Comparison of ENCODE assay signal across 9 mouse cellular contexts in genomic region chr11:38938124-38938883, GRCm38 (mm10).
DNase-seq lines count a peak whose midpoint lies in the region; ATAC-seq lines count a peak whose summit lies in the region.
"Had no signal": no experiment of that assay in that cellular context is flagged by ENCODE, and none has a peak within 500 bp of the region (broad histone marks: within the 10 kb centered on the region; RNA-seq: fewer than 3 reads in every experiment).

No protein-coding gene starts in this region.

- no peaks in the 10 kb centered on the region for H3K27me3 ChIP-seq in hindbrain, embryonic 11.5 days (ENCODE audit: control insufficient read depth, insufficient read depth, low read length)
- no peaks in the 10 kb centered on the region for H3K27me3 ChIP-seq in hindbrain, embryonic 10.5 days (ENCODE audit: insufficient read depth, poor library complexity, severe bottlenecking)
- no peaks in the 10 kb centered on the region for H3K27me3 ChIP-seq in midbrain, embryonic 13.5 days
- H3K27me3 ChIP-seq in midbrain, embryonic 11.5 days (ENCODE audit: control insufficient read depth, insufficient read depth, low read length), result no peaks in the 10 kb centered on the region
- H3K27me3 ChIP-seq in forebrain, embryonic 13.5 days, result no peaks in the 10 kb centered on the region
- H3K27me3 ChIP-seq: lung, embryonic 15.5 days had no signal

- H3K4me2 ChIP-seq in hindbrain, embryonic 11.5 days (replicated peaks; ENCODE audit: low read depth, low read length), result no peak overlapping the region
- H3K4me2 ChIP-seq in midbrain, embryonic 13.5 days (replicated peaks), result no peak overlapping the region
- H3K4me2 ChIP-seq in midbrain, embryonic 11.5 days, result no peak overlapping the region
- H3K4me2 ChIP-seq in forebrain, embryonic 13.5 days, result peak overlapping the region; percentile 18
- H3K4me2 ChIP-seq: lung, embryonic 15.5 days had no signal

- peak; percentile 19 for DNase-seq in hindbrain, embryonic 11.5 days (ENCODE audit: low spot score)
- DNase-seq in hindbrain, embryonic 10.5 days (ENCODE audit: low spot score), result no peak
- no peak for DNase-seq in midbrain, embryonic 11.5 days (ENCODE audit: low spot score, missing footprints)
- DNase-seq in retina, postnatal 1 day, result peak; percentile 76
- no peak for DNase-seq in thymus, postnatal 4 days
- no peak for DNase-seq in liver

- H3K9ac ChIP-seq in hindbrain, embryonic 11.5 days (ENCODE audit: low read depth, low read length), result no peak overlapping the region
- H3K9ac ChIP-seq in midbrain, embryonic 13.5 days (replicated peaks), result no peak overlapping the region
- H3K9ac ChIP-seq in midbrain, embryonic 11.5 days (ENCODE audit: low read length), result no peak overlapping the region
- no peak overlapping the region for H3K9ac ChIP-seq in forebrain, embryonic 13.5 days
- H3K9ac ChIP-seq: lung, embryonic 15.5 days had no signal

- H3K9me3 ChIP-seq in hindbrain, embryonic 11.5 days (ENCODE audit: control insufficient read depth, low read length), result no peaks in the 10 kb centered on the region
- H3K9me3 ChIP-seq in hindbrain, embryonic 10.5 days, result no peaks in the 10 kb centered on the region
- no peaks in the 10 kb centered on the region for H3K9me3 ChIP-seq in midbrain, embryonic 13.5 days
- H3K9me3 ChIP-seq in midbrain, embryonic 11.5 days (ENCODE audit: control insufficient read depth, low read length), result no peaks in the 10 kb centered on the region
- no peaks in the 10 kb centered on the region for H3K9me3 ChIP-seq in forebrain, embryonic 13.5 days (replicated peaks)
- H3K9me3 ChIP-seq: lung, embryonic 15.5 days had no signal

- no peak overlapping the region for H3K4me3 ChIP-seq in hindbrain, embryonic 11.5 days (ENCODE audit: low read depth, low read length)
- no peak overlapping the region for H3K4me3 ChIP-seq in hindbrain, embryonic 10.5 days
- no peak overlapping the region for H3K4me3 ChIP-seq in midbrain, embryonic 13.5 days (replicated peaks)
- no peak overlapping the region for H3K4me3 ChIP-seq in midbrain, embryonic 11.5 days (ENCODE audit: low read depth, low read length)
- H3K4me3 ChIP-seq in forebrain, embryonic 13.5 days, result no peak overlapping the region
- H3K4me3 ChIP-seq: lung, embryonic 15.5 days had no signal

- no peak for ATAC-seq in hindbrain, embryonic 11.5 days (ENCODE audit: low FRiP score)
- 0 out of 2 replicates have a peak, but pooled peaks have one; percentile 17 for ATAC-seq in midbrain, embryonic 13.5 days
- no peak for ATAC-seq in midbrain, embryonic 11.5 days (ENCODE audit: low FRiP score)
- 0 out of 2 replicates have a peak, but pooled peaks have one; percentile 13 for ATAC-seq in forebrain, embryonic 13.5 days

- H3K4me1 ChIP-seq in hindbrain, embryonic 11.5 days (replicated peaks; ENCODE audit: control insufficient read depth, insufficient read depth, low read length), result no peaks in the 10 kb centered on the region
- no peaks in the 10 kb centered on the region for H3K4me1 ChIP-seq in hindbrain, embryonic 10.5 days (replicated peaks)
- peaks cover 5% of the 10 kb centered on the region; the same call in 1 of the 2 replicates for H3K4me1 ChIP-seq in midbrain, embryonic 13.5 days (replicated peaks)
- H3K4me1 ChIP-seq in midbrain, embryonic 11.5 days (ENCODE audit: control insufficient read depth, insufficient read depth, low read length), result 0 out of 2 replicates have a peak, but pooled peaks cover 2% of the 10 kb centered on the region
- H3K4me1 ChIP-seq in forebrain, embryonic 13.5 days, result no peaks in the 10 kb centered on the region

- no peak overlapping the region for H3K27ac ChIP-seq in hindbrain, embryonic 11.5 days (ENCODE audit: low read depth, low read length)
- no peak overlapping the region for H3K27ac ChIP-seq in hindbrain, embryonic 10.5 days
- peak overlapping the region; percentile 26; the same call in 1 of the 2 replicates for H3K27ac ChIP-seq in midbrain, embryonic 13.5 days
- no peak overlapping the region for H3K27ac ChIP-seq in midbrain, embryonic 11.5 days (ENCODE audit: low read depth, low read length)
- no peak overlapping the region for H3K27ac ChIP-seq in forebrain, embryonic 13.5 days
- H3K27ac ChIP-seq: lung, embryonic 15.5 days had no signal

- no peaks in the 10 kb centered on the region for H3K36me3 ChIP-seq in hindbrain, embryonic 11.5 days (ENCODE audit: control insufficient read depth, insufficient read depth, low read length)
- H3K36me3 ChIP-seq in hindbrain, embryonic 10.5 days, result no peaks in the 10 kb centered on the region
- no peaks in the 10 kb centered on the region for H3K36me3 ChIP-seq in midbrain, embryonic 13.5 days
- no peaks in the 10 kb centered on the region for H3K36me3 ChIP-seq in midbrain, embryonic 11.5 days (ENCODE audit: control insufficient read depth, insufficient read depth, low read length)
- no peaks in the 10 kb centered on the region for H3K36me3 ChIP-seq in forebrain, embryonic 13.5 days (ENCODE audit: poor library complexity, severe bottlenecking)
- H3K36me3 ChIP-seq: lung, embryonic 15.5 days had no signal

- WGBS in hindbrain, embryonic 11.5 days, result 52% methylated on average over 9 of the region's 9 CpGs
- 54% methylated on average over 9 of the region's 9 CpGs for WGBS in hindbrain, embryonic 10.5 days
- 35% methylated on average over 9 of the region's 9 CpGs for WGBS in midbrain, embryonic 13.5 days
- 47% methylated on average over 9 of the region's 9 CpGs for WGBS in midbrain, embryonic 11.5 days
- 22% methylated on average over 9 of the region's 9 CpGs for WGBS in forebrain, embryonic 13.5 days

Comparison
In these comparisons a context has a peak if more than half of its experiments do, and no peak if none do; other contexts are left out.
1. ATAC-seq: peak in midbrain, embryonic 13.5 days (single experiment) and forebrain, embryonic 13.5 days (single experiment); none in hindbrain, embryonic 11.5 days (single experiment) and midbrain, embryonic 11.5 days (single experiment).
2. DNase-seq: peak in hindbrain, embryonic 11.5 days (single experiment) and retina, postnatal 1 day (single experiment); none in hindbrain, embryonic 10.5 days (single experiment), midbrain, embryonic 11.5 days (single experiment), thymus, postnatal 4 days (single experiment) and liver (single experiment).